Mouse (Mus musculus): ENCODE measurements around the gene Gm14685. TPM values are rescaled to one million over a fixed set of nuclear protein-coding genes. Genes with fewer than 3 reads are reported as not detected.
"Not testable (repeated sequence)": the region's sequence is repeated elsewhere in the genome, so short reads cannot be mapped to it uniquely, and the experiment has no call there.

Gene Gm14685
- 0.13 and 0.24 TPM in 2 replicates for polyA plus RNA-seq (2015; fragmentation: Nextera tagmentation; extraction: Ambion mirVana)

DNA sequence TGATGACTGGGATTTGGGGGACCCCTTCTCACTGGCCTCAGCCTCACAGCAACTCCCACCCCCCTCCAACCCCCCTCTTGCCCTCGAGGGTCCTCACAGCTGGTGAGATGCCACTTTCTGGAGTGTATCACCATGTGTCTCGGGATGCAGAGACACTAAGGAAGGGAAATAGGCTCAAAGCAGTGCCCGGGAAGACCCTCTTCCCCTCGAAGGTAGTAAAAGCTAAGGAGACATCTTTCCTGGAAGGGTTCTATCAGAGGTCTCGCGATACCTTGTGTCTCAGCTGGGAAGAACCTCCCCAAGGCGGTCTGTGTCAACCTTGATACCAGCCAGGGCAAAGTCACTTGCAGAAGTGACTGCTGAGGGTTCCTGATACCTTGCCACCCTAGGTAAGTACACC lies at the start of gene Gm14685:
Gene Gm14685, plus strand, starts transcription at position 301 of the 400 bp plus-strand sequence.
- not testable (repeated sequence) for H3K36me3 ChIP-seq; H3K4me3 ChIP-seq (replicated peaks); H3K9me3 ChIP-seq; H3K27me3 ChIP-seq (replicated peaks); H3K9ac ChIP-seq; H3K4me2 ChIP-seq (replicated peaks); H3K4me1 ChIP-seq (replicated peaks); H3K27ac ChIP-seq; ATAC-seq
- whole genome bisulfite sequencing, result no CpG with 5 or more reads among the region's 7 CpGs

DNA sequence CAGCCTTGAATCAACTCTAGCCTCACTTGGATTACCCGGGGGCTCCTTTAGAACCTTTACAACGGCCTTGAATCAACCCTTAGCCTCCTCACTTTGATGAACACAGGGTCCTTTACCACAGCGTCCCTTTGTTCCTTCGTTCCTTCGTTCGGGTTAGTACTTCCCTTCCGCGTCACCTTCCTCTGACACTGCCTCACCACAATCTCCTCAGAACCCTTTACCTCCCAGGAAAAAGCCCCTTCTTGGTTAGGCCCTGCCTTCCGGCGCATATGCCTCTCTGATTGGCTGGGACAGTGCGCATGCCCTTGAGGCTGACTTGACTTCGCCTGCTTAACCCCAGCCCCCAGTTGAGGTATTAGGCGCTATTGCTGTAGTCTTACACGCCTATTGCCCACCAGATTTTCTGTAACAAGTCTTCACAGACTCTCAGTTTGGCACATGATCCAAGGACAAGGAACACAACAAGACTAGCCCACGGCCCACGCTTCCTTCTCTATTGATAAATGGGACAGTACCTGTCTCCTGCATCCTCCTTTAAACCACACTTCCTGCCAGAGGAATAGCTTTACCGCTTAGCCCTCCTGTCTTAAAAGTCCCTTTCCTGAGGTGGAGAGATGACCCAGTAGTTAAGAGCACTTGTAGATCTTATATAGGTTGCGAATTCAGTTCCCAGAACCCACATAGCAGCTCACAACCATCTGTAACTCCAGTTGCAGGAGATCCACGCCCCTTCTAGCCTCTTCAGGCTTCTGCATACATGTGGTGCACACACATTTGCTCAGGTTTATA lies 34.4 kb upstream of the Gm14685 start, which contains the start of gene Xlr4a:
Gene Xlr4a, minus strand, starts transcription at position 212 of the 789 bp plus-strand sequence.
- not testable (repeated sequence) for H3K27me3 ChIP-seq (replicated peaks); H3K4me2 ChIP-seq (replicated peaks); H3K27ac ChIP-seq; H3K4me1 ChIP-seq (replicated peaks); H3K9ac ChIP-seq; H3K9me3 ChIP-seq; H3K36me3 ChIP-seq; H3K4me3 ChIP-seq (replicated peaks); ATAC-seq
- WGBS, result 79% methylated on average over 19 of the region's 19 CpGs

- not testable (repeated sequence) for H3K9me3 ChIP-seq; H3K27ac ChIP-seq; H3K4me1 ChIP-seq (replicated peaks); H3K4me3 ChIP-seq (replicated peaks); H3K9ac ChIP-seq; H3K4me2 ChIP-seq (replicated peaks); H3K27me3 ChIP-seq (replicated peaks); H3K36me3 ChIP-seq; ATAC-seq
- 68% methylated on average over 13 of the region's 13 CpGs for WGBS
These were observed 19.8 kb upstream of the Gm14685 start, which contains the start of gene Xlr3a for GRCm38 (mm10) chrX:73096941-73097508. Gene Xlr3a (minus strand): TSS chrX:73097095.

DNA sequence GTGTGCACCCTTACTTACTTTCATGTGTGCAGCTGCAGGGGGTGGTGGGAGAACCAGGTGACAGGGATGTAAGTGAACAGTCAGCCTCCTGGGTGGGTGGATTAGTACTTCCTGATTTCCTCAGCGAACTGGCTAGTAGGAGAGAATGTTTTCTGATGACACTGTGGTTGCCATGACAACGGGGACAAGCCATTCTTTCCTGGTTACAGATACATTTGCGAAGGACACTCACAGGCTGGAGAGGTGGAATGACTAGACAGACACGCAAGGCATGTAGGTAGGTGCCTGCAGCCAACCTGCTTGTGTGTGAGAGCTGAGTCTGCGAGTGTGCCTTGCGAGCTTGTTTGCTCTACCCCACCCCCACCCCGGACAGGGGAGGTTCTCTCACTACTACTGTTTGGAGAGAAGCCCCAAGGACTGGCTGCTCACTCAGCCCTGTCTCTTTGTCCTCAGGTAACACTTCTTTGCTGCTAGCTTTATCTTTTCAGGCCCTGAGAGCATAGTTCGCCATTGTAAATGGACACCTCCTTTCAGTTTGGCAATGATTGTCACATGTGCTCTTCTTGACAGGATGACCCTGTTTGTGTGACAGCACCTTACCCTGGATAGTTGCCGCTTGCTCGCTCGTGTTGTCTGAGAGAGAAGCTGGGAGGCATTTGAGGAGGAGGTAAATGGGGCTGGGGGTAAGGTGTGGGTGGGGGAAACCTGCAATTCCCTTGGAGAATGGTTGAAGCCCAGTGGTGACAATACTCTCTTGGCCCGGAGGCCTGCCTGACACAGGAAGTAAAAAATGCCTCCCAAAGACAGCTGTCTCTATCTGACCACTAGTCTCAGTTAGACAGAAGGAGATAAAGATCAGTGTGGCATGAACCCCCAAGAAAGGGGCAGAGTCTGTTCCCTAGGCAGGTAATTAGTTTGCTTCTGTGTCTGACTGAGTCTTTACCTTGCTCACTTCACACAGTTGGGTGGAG lies 6.3 kb downstream of the Gm14685 start:
- not testable (repeated sequence) for H3K9ac ChIP-seq; H3K9me3 ChIP-seq; H3K27ac ChIP-seq; H3K4me3 ChIP-seq (replicated peaks); H3K4me1 ChIP-seq (replicated peaks); H3K4me2 ChIP-seq (replicated peaks); H3K27me3 ChIP-seq (replicated peaks); H3K36me3 ChIP-seq
- WGBS, result no CpG with 5 or more reads among the region's 12 CpGs
- ATAC-seq, result peak; percentile 78

GRCm38 (mm10) chrX:73143218-73143618 lies 26.4 kb downstream of the Gm14685 start:
- no CpG with 5 or more reads among the region's 7 CpGs for WGBS

DNA sequence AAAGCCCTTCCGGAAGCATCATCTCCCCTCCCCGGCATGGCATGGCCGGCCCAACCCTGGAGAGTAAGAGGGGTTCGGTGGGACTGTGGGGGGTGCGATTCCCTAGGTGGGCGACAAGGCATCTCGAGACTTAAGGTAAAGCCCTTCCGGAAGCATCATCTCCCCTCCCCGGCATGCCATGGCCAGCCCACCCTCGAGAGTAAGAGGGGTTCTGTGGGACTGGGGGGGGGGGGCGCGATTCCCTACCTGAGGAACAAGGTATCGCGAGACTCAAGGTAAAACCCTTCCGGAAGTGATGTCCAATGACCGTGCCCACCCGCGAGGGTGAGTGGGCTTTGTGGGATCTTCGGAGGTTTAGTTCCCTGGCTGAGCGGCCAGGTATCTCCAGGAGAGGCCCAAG lies 31.6 kb downstream of the Gm14685 start, which contains the start of gene Xlr5b:
Gene Xlr5b, plus strand, starts transcription at position 301 of the 400 bp plus-strand sequence.
- H3K27me3 ChIP-seq (replicated peaks); H3K4me3 ChIP-seq (replicated peaks); H3K9me3 ChIP-seq; H3K36me3 ChIP-seq; ATAC-seq; H3K27ac ChIP-seq; H3K4me2 ChIP-seq (replicated peaks); H3K4me1 ChIP-seq (replicated peaks); H3K9ac ChIP-seq: not testable (repeated sequence)
- WGBS, result no CpG with 5 or more reads among the region's 20 CpGs

More at GRCm38 (mm10) chrX:73143218-73143618, 26.4 kb downstream of the Gm14685 start:
- H3K4me3 ChIP-seq (replicated peaks); H3K4me1 ChIP-seq (replicated peaks); H3K9ac ChIP-seq; H3K27ac ChIP-seq; H3K27me3 ChIP-seq (replicated peaks); H3K36me3 ChIP-seq; H3K4me2 ChIP-seq (replicated peaks); H3K9me3 ChIP-seq: not testable (repeated sequence)
- ATAC-seq, result peak; percentile 67

- WGBS, result no CpG with 5 or more reads among the region's 7 CpGs
- H3K9ac ChIP-seq; H3K27ac ChIP-seq; H3K9me3 ChIP-seq; H3K4me1 ChIP-seq (replicated peaks); ATAC-seq; H3K4me3 ChIP-seq (replicated peaks); H3K4me2 ChIP-seq (replicated peaks); H3K27me3 ChIP-seq (replicated peaks); H3K36me3 ChIP-seq: not testable (repeated sequence)
These were observed 32.5 kb downstream of the Gm14685 start, which contains the start of gene DXBay18 for GRCm38 (mm10) chrX:73149350-73149749. Gene DXBay18 (minus strand): TSS chrX:73149450.

- H3K4me1 ChIP-seq (replicated peaks); H3K27me3 ChIP-seq (replicated peaks); H3K9ac ChIP-seq; H3K9me3 ChIP-seq; ATAC-seq; H3K4me3 ChIP-seq (replicated peaks); H3K27ac ChIP-seq; H3K4me2 ChIP-seq (replicated peaks); H3K36me3 ChIP-seq: not testable (repeated sequence)
- WGBS, result 76% methylated on average over 6 of the region's 15 CpGs
These were observed 60.0 kb downstream of the Gm14685 start, which contains the start of gene Spin2d for GRCm38 (mm10) chrX:73176889-73177288. Gene Spin2d (minus strand): TSS chrX:73176989.

Other genes starting within 250 kb of the Gm14685 start
- gene Cetn2, start 198.6 kb upstream of the Gm14685 start, polyA plus RNA-seq (2015; fragmentation: Nextera tagmentation; extraction: Ambion mirVana), result 61.7 and 69.3 TPM in 2 replicates
- gene Nsdhl, start 198.5 kb upstream of the Gm14685 start, polyA plus RNA-seq (2015; fragmentation: Nextera tagmentation; extraction: Ambion mirVana), result 43.0 and 44.8 TPM in 2 replicates
- 6.8 and 6.9 TPM in 2 replicates for gene Zfp185, start 129.7 kb upstream of the Gm14685 start, polyA plus RNA-seq (2015; fragmentation: Nextera tagmentation; extraction: Ambion mirVana)
- gene Pnma5, start 79.9 kb upstream of the Gm14685 start, polyA plus RNA-seq (2015; fragmentation: Nextera tagmentation; extraction: Ambion mirVana), result 0.09 TPM in 1 of 2 replicates, not detected in the other
- gene Pnma3, start 52.3 kb upstream of the Gm14685 start, polyA plus RNA-seq (2015; fragmentation: Nextera tagmentation; extraction: Ambion mirVana), result 0.16 TPM in 1 of 2 replicates, not detected in the other
- 2.3 and 2.4 TPM in 2 replicates for gene Xlr4a, start 34.6 kb upstream of the Gm14685 start, polyA plus RNA-seq (2015; fragmentation: Nextera tagmentation; extraction: Ambion mirVana)
- gene Xlr3a, start 20.0 kb upstream of the Gm14685 start, polyA plus RNA-seq (2015; fragmentation: Nextera tagmentation; extraction: Ambion mirVana), result 6.2 and 7.5 TPM in 2 replicates
- 0.24 TPM in 1 of 2 replicates, not detected in the other for gene Xlr5b, start 31.7 kb downstream of the Gm14685 start, polyA plus RNA-seq (2015; fragmentation: Nextera tagmentation; extraction: Ambion mirVana)
- gene DXBay18, start 32.4 kb downstream of the Gm14685 start, polyA plus RNA-seq (2015; fragmentation: Nextera tagmentation; extraction: Ambion mirVana), result not detected in 2 replicates
- not detected in 2 replicates for gene Spin2d, start 59.9 kb downstream of the Gm14685 start, polyA plus RNA-seq (2015; fragmentation: Nextera tagmentation; extraction: Ambion mirVana)
- gene Xlr3b, start 75.2 kb downstream of the Gm14685 start, polyA plus RNA-seq (2015; fragmentation: Nextera tagmentation; extraction: Ambion mirVana), result 9.0 and 9.8 TPM in 2 replicates
- 1.0 and 1.4 TPM in 2 replicates for gene Xlr4b, start 97.3 kb downstream of the Gm14685 start, polyA plus RNA-seq (2015; fragmentation: Nextera tagmentation; extraction: Ambion mirVana)
- 13.4 and 14.6 TPM in 2 replicates for gene F8a, start 111.2 kb downstream of the Gm14685 start, polyA plus RNA-seq (2015; fragmentation: Nextera tagmentation; extraction: Ambion mirVana)
- gene Xlr4c, start 126.1 kb downstream of the Gm14685 start, polyA plus RNA-seq (2015; fragmentation: Nextera tagmentation; extraction: Ambion mirVana), result 0.84 and 0.91 TPM in 2 replicates
- gene Xlr3c, start 148.3 kb downstream of the Gm14685 start, polyA plus RNA-seq (2015; fragmentation: Nextera tagmentation; extraction: Ambion mirVana), result not detected in 2 replicates
- 0.50 TPM in 1 of 2 replicates, not detected in the other for gene Xlr5a, start 175.9 kb downstream of the Gm14685 start, polyA plus RNA-seq (2015; fragmentation: Nextera tagmentation; extraction: Ambion mirVana)
- gene Xlr5c, start 175.9 kb downstream of the Gm14685 start, polyA plus RNA-seq (2015; fragmentation: Nextera tagmentation; extraction: Ambion mirVana), result 0.19 and 0.29 TPM in 2 replicates
- not detected in 2 replicates for gene Gm45015, start 219.8 kb downstream of the Gm14685 start, polyA plus RNA-seq (2015; fragmentation: Nextera tagmentation; extraction: Ambion mirVana)
- gene Zfp275, start 225.6 kb downstream of the Gm14685 start, polyA plus RNA-seq (2015; fragmentation: Nextera tagmentation; extraction: Ambion mirVana), result 9.9 and 10.2 TPM in 2 replicates